Mouse (Mus musculus): ENCODE data around the gene Sdk2. TPM values are rescaled to one million over a fixed set of nuclear protein-coding genes. Genes with fewer than 3 reads are reported as not detected.

The Sdk2 gene
- total RNA-seq (2023; ENCODE audit: inconsistent age), result not detected in 4 replicates

DNA sequence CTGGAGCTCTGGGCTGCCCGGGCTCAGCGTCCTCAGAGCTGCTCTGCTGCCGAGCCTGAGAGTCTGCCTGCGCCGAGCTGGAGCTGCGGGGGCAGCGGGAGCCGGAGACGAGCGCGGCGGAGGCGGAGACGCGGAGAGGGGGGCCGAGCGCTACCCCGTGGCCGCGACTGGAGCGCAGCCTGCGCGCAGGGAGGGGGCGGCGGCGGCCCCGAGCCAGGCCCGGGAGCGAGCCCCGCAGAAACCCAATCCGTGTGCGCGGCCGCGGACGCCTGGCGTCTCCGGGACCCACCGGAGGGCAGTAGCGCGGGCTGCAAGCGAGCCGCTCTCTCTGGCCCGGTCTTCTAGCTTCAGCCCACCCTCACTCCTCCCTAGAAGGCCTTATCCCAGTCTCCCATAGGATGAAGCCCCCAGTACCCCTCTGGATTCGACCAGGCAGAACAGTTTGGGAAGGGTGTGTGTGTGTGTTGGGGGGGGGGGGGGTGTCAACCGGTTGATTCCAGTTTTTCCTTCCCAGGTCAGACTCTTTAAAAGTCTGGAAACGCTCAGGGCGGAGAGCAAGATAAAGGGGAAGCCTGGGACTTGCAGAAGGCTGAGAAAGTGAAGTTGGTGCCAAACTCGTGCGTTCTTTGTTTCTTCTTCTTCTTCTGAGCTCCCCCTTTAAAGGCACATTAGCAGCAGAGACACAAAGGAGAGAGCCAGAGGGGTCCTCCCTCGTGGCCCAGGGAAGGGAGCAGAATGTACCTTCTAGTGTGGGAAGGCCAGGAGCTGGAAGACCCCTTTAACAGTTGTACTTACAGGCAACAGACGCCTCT is at the start of gene Sdk2:
Gene Sdk2 (minus strand): TSS at position 96 of the 812 bp plus-strand sequence.

DNA sequence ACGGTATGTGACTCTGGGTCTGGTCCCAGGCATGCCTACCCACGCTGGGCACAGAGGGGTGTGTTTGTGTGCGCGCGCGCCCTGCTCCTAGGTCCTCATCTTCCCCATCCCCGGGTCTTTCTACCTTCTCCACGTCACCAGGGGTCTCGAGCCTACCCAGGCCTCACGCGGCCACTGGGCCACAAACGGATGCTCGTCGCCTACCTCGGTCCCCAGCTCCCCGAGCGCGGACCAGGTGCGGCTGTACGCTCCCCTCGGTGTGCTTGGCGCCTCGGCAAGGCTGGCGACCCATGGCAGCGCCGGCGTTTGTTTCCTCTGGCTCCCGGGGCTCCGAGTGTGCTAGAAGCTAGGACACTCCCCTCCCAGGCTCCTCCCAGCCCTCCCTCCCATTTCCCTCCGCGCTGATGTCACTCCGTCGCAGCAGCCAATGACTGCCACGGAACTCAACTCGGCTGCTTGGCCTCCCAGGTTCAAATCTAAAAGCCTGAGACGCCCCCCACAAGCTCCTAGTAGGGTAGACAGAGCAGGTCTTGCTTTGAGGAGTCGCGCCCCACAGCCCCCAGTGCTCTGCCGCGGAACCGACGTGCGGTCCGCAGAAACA is 315.3 kb downstream of the Sdk2 start, which contains the start of gene Cdc42ep4:
Gene Cdc42ep4 (minus strand): TSS at position 398 of the 601 bp plus-strand sequence.

